Mouse (Mus musculus) embryonic fibroblast, embryonic 13.5 days (primary cell): Measurements from ENCODE around the gene Irx6.

ENCODE experiments used
- CTCF ChIP-seq: IDR thresholded peaks from 2 replicates; pipeline ENCODE4 v1.5.1; 2011; ENCODE audit warnings: mild to moderate bottlenecking, control low read depth, low read length, moderate library complexity, borderline replicate concordance; ENCODE audit not compliant: insufficient read depth
- POLR2A ChIP-seq: IDR thresholded peaks from 2 replicates; pipeline ENCODE4 v1.6.1; 2011; ENCODE audit warnings: low read depth, mild to moderate bottlenecking, control low read depth, low read length, moderate library complexity

- TF ChIP-seq POLR2A = no peak
- TF ChIP-seq CTCF = no peak
These were observed 25.9 kb downstream of the Irx6 start for GRCm38 (mm10) chr8:92699922-92700540.
